Mouse (Mus musculus): ENCODE data around the gene Traf3. TPM values are rescaled to one million over a fixed set of nuclear protein-coding genes. Genes with fewer than 3 reads are reported as not detected.
A peak's percentile ranks its signal among the peaks of the same experiment; 100 is the strongest.

Traf3 gene
- polyA plus RNA-seq, 1 experiment, result 12.2 TPM

- 67% methylated on average over 10 of the region's 10 CpGs for WGBS
- H3K4me3 ChIP-seq (ENCODE audit: insufficient read depth, low read depth, low read length), result no peak overlapping the region
- peak; percentile 47 for DNase-seq
- H3K36me3 ChIP-seq (ENCODE audit: control insufficient read depth, insufficient read depth, low read length), result no peaks in the 10 kb centered on the region
- TF ChIP-seq CTCF (conservative IDR thresholded peaks at IDR 0.05; ENCODE audit: insufficient read depth, insufficient read length, low read depth, low read length), result peak; percentile 38; the same call in 1 of the 2 replicates
- no peak for TF ChIP-seq POLR2A (IDR thresholded peaks at IDR 0.05; ENCODE audit: low read depth, low read length)
- peak overlapping the region; percentile 6; the same call in 1 of the 2 replicates for H3K27ac ChIP-seq (ENCODE audit: insufficient read depth, low read depth, low read length)
- no peaks in the 10 kb centered on the region for H3K27me3 ChIP-seq (replicated peaks; ENCODE audit: control insufficient read depth, insufficient read depth, low read length)
- peaks cover 3% of the 10 kb centered on the region; the same call in 1 of the 2 replicates for H3K4me1 ChIP-seq (ENCODE audit: control insufficient read depth, insufficient read depth, low read length)
Measured at GRCm38 (mm10) chr12:111165146-111165812, 891 bp upstream of the Traf3 start.

GRCm38 (mm10) chr12:111166681-111167289 is 615 bp downstream of the Traf3 start:
- DNase-seq, result peak; percentile 33
- H3K4me1 ChIP-seq (ENCODE audit: control insufficient read depth, insufficient read depth, low read length), result peaks cover 3% of the 10 kb centered on the region; the same call in 1 of the 2 replicates
- 1% methylated on average over 47 of the region's 48 CpGs for WGBS
- TF ChIP-seq POLR2A (IDR thresholded peaks at IDR 0.05; ENCODE audit: low read depth, low read length) (no peak), CTCF (conservative IDR thresholded peaks at IDR 0.05; ENCODE audit: insufficient read depth, insufficient read length, low read depth, low read length) (no peak)
- H3K27ac ChIP-seq (ENCODE audit: insufficient read depth, low read depth, low read length), result peak overlapping the region; percentile 12; the same call in 1 of the 2 replicates
- no peaks in the 10 kb centered on the region for H3K36me3 ChIP-seq (ENCODE audit: control insufficient read depth, insufficient read depth, low read length)
- H3K4me3 ChIP-seq (ENCODE audit: insufficient read depth, low read depth, low read length), result peak overlapping the region; percentile 72
- H3K27me3 ChIP-seq (replicated peaks; ENCODE audit: control insufficient read depth, insufficient read depth, low read length), result no peaks in the 10 kb centered on the region

- H3K27ac ChIP-seq (ENCODE audit: insufficient read depth, low read depth, low read length), result no peak overlapping the region
- TF ChIP-seq CTCF (conservative IDR thresholded peaks at IDR 0.05; ENCODE audit: insufficient read depth, insufficient read length, low read depth, low read length) (no peak), POLR2A (IDR thresholded peaks at IDR 0.05; ENCODE audit: low read depth, low read length) (no peak)
- peak; percentile 23 for DNase-seq
- H3K27me3 ChIP-seq (replicated peaks; ENCODE audit: control insufficient read depth, insufficient read depth, low read length), result no peaks in the 10 kb centered on the region
- no peak overlapping the region for H3K4me3 ChIP-seq (ENCODE audit: insufficient read depth, low read depth, low read length)
- 79% methylated on average over 4 of the region's 4 CpGs for WGBS
- H3K4me1 ChIP-seq (ENCODE audit: control insufficient read depth, insufficient read depth, low read length), result peaks cover 3% of the 10 kb centered on the region; the same call in 1 of the 2 replicates
- no peaks in the 10 kb centered on the region for H3K36me3 ChIP-seq (ENCODE audit: control insufficient read depth, insufficient read depth, low read length)
Measured at GRCm38 (mm10) chr12:111168891-111169290, 2.7 kb downstream of the Traf3 start.

- DNase-seq, result no peak
- H3K4me1 ChIP-seq (ENCODE audit: control insufficient read depth, insufficient read depth, low read length), result no peaks in the 10 kb centered on the region
- 76% methylated on average over 4 of the region's 4 CpGs for WGBS
- no peak overlapping the region for H3K4me3 ChIP-seq (ENCODE audit: insufficient read depth, low read depth, low read length)
- no peaks in the 10 kb centered on the region for H3K27me3 ChIP-seq (replicated peaks; ENCODE audit: control insufficient read depth, insufficient read depth, low read length)
- H3K36me3 ChIP-seq (ENCODE audit: control insufficient read depth, insufficient read depth, low read length), result no peaks in the 10 kb centered on the region
- TF ChIP-seq POLR2A (IDR thresholded peaks at IDR 0.05; ENCODE audit: low read depth, low read length) (no peak), CTCF (conservative IDR thresholded peaks at IDR 0.05; ENCODE audit: insufficient read depth, insufficient read length, low read depth, low read length) (no peak)
- no peak overlapping the region for H3K27ac ChIP-seq (ENCODE audit: insufficient read depth, low read depth, low read length)
Measured at GRCm38 (mm10) chr12:111178772-111179171, 12.6 kb downstream of the Traf3 start.

- no peak for TF ChIP-seq POLR2A (IDR thresholded peaks at IDR 0.05; ENCODE audit: low read depth, low read length)
- TF ChIP-seq CTCF (conservative IDR thresholded peaks at IDR 0.05; ENCODE audit: insufficient read depth, insufficient read length, low read depth, low read length), result no peak
- WGBS, result 73% methylated on average over 5 of the region's 5 CpGs
- H3K27ac ChIP-seq (ENCODE audit: insufficient read depth, low read depth, low read length), result no peak overlapping the region
- H3K27me3 ChIP-seq (replicated peaks; ENCODE audit: control insufficient read depth, insufficient read depth, low read length), result no peaks in the 10 kb centered on the region
- no peaks in the 10 kb centered on the region for H3K4me1 ChIP-seq (ENCODE audit: control insufficient read depth, insufficient read depth, low read length)
- H3K4me3 ChIP-seq (ENCODE audit: insufficient read depth, low read depth, low read length), result no peak overlapping the region
- no peak for DNase-seq
- no peaks in the 10 kb centered on the region for H3K36me3 ChIP-seq (ENCODE audit: control insufficient read depth, insufficient read depth, low read length)
Measured at GRCm38 (mm10) chr12:111181848-111182247, 15.7 kb downstream of the Traf3 start.

- no peak overlapping the region for H3K4me3 ChIP-seq (ENCODE audit: insufficient read depth, low read depth, low read length)
- no peak overlapping the region for H3K27ac ChIP-seq (ENCODE audit: insufficient read depth, low read depth, low read length)
- H3K36me3 ChIP-seq (ENCODE audit: control insufficient read depth, insufficient read depth, low read length), result no peaks in the 10 kb centered on the region
- no peaks in the 10 kb centered on the region for H3K27me3 ChIP-seq (replicated peaks; ENCODE audit: control insufficient read depth, insufficient read depth, low read length)
- WGBS, result 92% methylated on average over 6 of the region's 6 CpGs
- no peak for DNase-seq
- H3K4me1 ChIP-seq (ENCODE audit: control insufficient read depth, insufficient read depth, low read length), result no peaks in the 10 kb centered on the region
- no peak for TF ChIP-seq CTCF (conservative IDR thresholded peaks at IDR 0.05; ENCODE audit: insufficient read depth, insufficient read length, low read depth, low read length)
- no peak for TF ChIP-seq POLR2A (IDR thresholded peaks at IDR 0.05; ENCODE audit: low read depth, low read length)
Measured at GRCm38 (mm10) chr12:111182378-111182777, 16.2 kb downstream of the Traf3 start.

GRCm38 (mm10) chr12:111184476-111184875 is 18.3 kb downstream of the Traf3 start, which contains the start of gene 4930595D18Rik:
Gene 4930595D18Rik (minus strand): TSS chr12:111184491.
- Histone ChIP-seq H3K4me3 (ENCODE audit: insufficient read depth, low read depth, low read length) (no peak within 1 kb of the TSS), H3K27ac (ENCODE audit: insufficient read depth, low read depth, low read length) (no peak within 1 kb of the TSS), H3K27me3 (replicated peaks; ENCODE audit: control insufficient read depth, insufficient read depth, low read length) (no peaks in the 10 kb centered on the region), H3K4me1 (ENCODE audit: control insufficient read depth, insufficient read depth, low read length) (no peaks in the 10 kb centered on the region), H3K36me3 (ENCODE audit: control insufficient read depth, insufficient read depth, low read length) (no peaks in the 10 kb centered on the region)
- TF ChIP-seq POLR2A (IDR thresholded peaks at IDR 0.05; ENCODE audit: low read depth, low read length) (no peak), CTCF (conservative IDR thresholded peaks at IDR 0.05; ENCODE audit: insufficient read depth, insufficient read length, low read depth, low read length) (no peak)
- DNase-seq, result no peak
- WGBS, result 85% methylated on average over 5 of the region's 5 CpGs
